In the genomic region with DNA sequence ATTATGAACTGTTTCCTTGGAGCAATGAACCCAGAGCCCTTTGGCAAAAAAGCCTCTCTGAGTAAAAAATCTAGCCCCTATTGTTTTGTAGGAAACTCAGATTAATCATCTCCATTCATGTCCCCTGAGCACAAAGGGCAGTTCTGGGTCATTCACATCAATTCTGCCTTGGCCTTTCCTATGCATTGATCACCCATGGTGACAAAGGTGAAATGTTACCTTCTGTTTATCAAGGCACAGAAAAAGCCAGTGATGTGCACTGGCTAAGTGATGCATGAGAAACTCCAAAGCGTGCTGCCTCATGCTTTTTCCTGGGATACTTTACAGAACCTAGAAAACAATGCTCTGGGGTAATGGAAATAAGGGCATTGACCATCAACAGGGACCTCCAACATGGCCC, we compare ENCODE assay signal across 22 mouse cellular contexts.
DNase-seq lines count a peak whose midpoint lies in the region; ATAC-seq and TF ChIP-seq lines count a peak whose summit lies in the region.
"Had no signal": no experiment of that assay in that cellular context is flagged by ENCODE, and none has a peak within 500 bp of the region (broad histone marks: within the 10 kb centered on the region; RNA-seq: fewer than 3 reads in every experiment).

No protein-coding gene starts in this region.

- DNase-seq in midbrain, embryonic 11.5 days (ENCODE audit: low spot score, missing footprints) = no peak
- DNase-seq in midbrain, postnatal 0 days (ENCODE audit: low spot score) = no peak
- peak; percentile 75 for DNase-seq in embryo, embryonic 10 days (ENCODE audit: low spot score)
- peak; percentile 3 for DNase-seq in embryo, embryonic 11.5 days (ENCODE audit: low read depth, low spot score)
- no peak for DNase-seq in heart, adult 8-10 months (ENCODE audit: low spot score)
- DNase-seq: adrenal gland, adult 2 months; adrenal gland, postnatal 25 days; cerebellum, adult 18-20 months; cerebellum, postnatal 10 days; gastrocnemius, adult 2 months; gastrocnemius, postnatal 36 days; heart, adult 11 months; heart, postnatal 14 days had no signal

- H3K9me3 ChIP-seq in midbrain, embryonic 11.5 days (ENCODE audit: control insufficient read depth, low read length) = no peaks in the 10 kb centered on the region
- no peaks in the 10 kb centered on the region for H3K9me3 ChIP-seq in midbrain, postnatal 0 days (ENCODE audit: low read length)
- H3K9me3 ChIP-seq in intestine, embryonic 15.5 days = no peaks in the 10 kb centered on the region
- H3K9me3 ChIP-seq: embryonic facial prominence, embryonic 15.5 days; forebrain, embryonic 10.5 days; heart, embryonic 15.5 days had no signal

- ATAC-seq in midbrain, embryonic 11.5 days (ENCODE audit: low FRiP score) = peak; percentile 64; the same call in 1 of the 2 replicates
- ATAC-seq in midbrain, postnatal 0 days (ENCODE audit: low FRiP score) = no peak
- ATAC-seq in intestine, embryonic 15.5 days = no peak
- ATAC-seq: forebrain, embryonic 14.5 days; hindbrain, postnatal 0 days had no signal

- no peak overlapping the region for H3K4me2 ChIP-seq in midbrain, embryonic 11.5 days
- H3K4me2 ChIP-seq in midbrain, postnatal 0 days (ENCODE audit: low read depth, low read length, poor library complexity, severe bottlenecking) = no peak overlapping the region
- no peak overlapping the region for H3K4me2 ChIP-seq in intestine, embryonic 15.5 days (replicated peaks)
- H3K4me2 ChIP-seq: embryonic facial prominence, embryonic 15.5 days; heart, embryonic 11.5 days; heart, embryonic 15.5 days had no signal

- no peak for TF ChIP-seq CTCF in midbrain, postnatal 0 days (IDR thresholded peaks at IDR 0.05)

- no peaks in the 10 kb centered on the region for H3K36me3 ChIP-seq in midbrain, embryonic 11.5 days (ENCODE audit: control insufficient read depth, insufficient read depth, low read length)
- no peaks in the 10 kb centered on the region for H3K36me3 ChIP-seq in midbrain, postnatal 0 days (ENCODE audit: insufficient read depth, low read length)
- no peaks in the 10 kb centered on the region for H3K36me3 ChIP-seq in intestine, embryonic 15.5 days
- H3K36me3 ChIP-seq: embryonic facial prominence, embryonic 15.5 days; forebrain, embryonic 10.5 days; heart, embryonic 15.5 days had no signal

- no peak overlapping the region for H3K9ac ChIP-seq in midbrain, embryonic 11.5 days (ENCODE audit: low read length)
- no peak overlapping the region for H3K9ac ChIP-seq in midbrain, postnatal 0 days (replicated peaks; ENCODE audit: low read length, poor library complexity, severe bottlenecking)
- no peak overlapping the region for H3K9ac ChIP-seq in intestine, embryonic 15.5 days
- H3K9ac ChIP-seq: embryonic facial prominence, embryonic 15.5 days; heart, embryonic 15.5 days had no signal

- no peak overlapping the region for H3K27ac ChIP-seq in midbrain, embryonic 11.5 days (ENCODE audit: low read depth, low read length)
- H3K27ac ChIP-seq in midbrain, postnatal 0 days (ENCODE audit: low read depth, low read length) = no peak overlapping the region
- H3K27ac ChIP-seq in intestine, embryonic 15.5 days = no peak overlapping the region
- H3K27ac ChIP-seq: embryonic facial prominence, embryonic 15.5 days; forebrain, embryonic 10.5 days; gastrocnemius, adult 2 months; heart, embryonic 15.5 days; hindbrain, postnatal 0 days had no signal

- H3K4me3 ChIP-seq in midbrain, embryonic 11.5 days (ENCODE audit: low read depth, low read length) = no peak overlapping the region
- H3K4me3 ChIP-seq in midbrain, postnatal 0 days (ENCODE audit: low read depth, low read length) = no peak overlapping the region
- no peak overlapping the region for H3K4me3 ChIP-seq in intestine, embryonic 15.5 days (replicated peaks)
- H3K4me3 ChIP-seq: embryonic facial prominence, embryonic 15.5 days; erythroblast, embryonic 14.5 days; forebrain, embryonic 10.5 days; gastrocnemius, adult 2 months; heart, embryonic 15.5 days had no signal

- WGBS in midbrain, embryonic 11.5 days = 16% methylated on average over 1 of the region's 1 CpGs
- 41% methylated on average over 1 of the region's 1 CpGs for WGBS in midbrain, postnatal 0 days
- 59% methylated on average over 1 of the region's 1 CpGs for WGBS in intestine, embryonic 15.5 days

- no peaks in the 10 kb centered on the region for H3K4me1 ChIP-seq in midbrain, embryonic 11.5 days (ENCODE audit: control insufficient read depth, insufficient read depth, low read length)
- H3K4me1 ChIP-seq in midbrain, postnatal 0 days (ENCODE audit: insufficient read depth, low read length) = no peaks in the 10 kb centered on the region
- H3K4me1 ChIP-seq in intestine, embryonic 15.5 days (replicated peaks) = no peaks in the 10 kb centered on the region
- H3K4me1 ChIP-seq: embryonic facial prominence, embryonic 15.5 days; heart, embryonic 15.5 days had no signal

- no peaks in the 10 kb centered on the region for H3K27me3 ChIP-seq in midbrain, embryonic 11.5 days (ENCODE audit: control insufficient read depth, insufficient read depth, low read length)
- H3K27me3 ChIP-seq in midbrain, postnatal 0 days (ENCODE audit: insufficient read depth, low read length) = no peaks in the 10 kb centered on the region
- H3K27me3 ChIP-seq in intestine, embryonic 15.5 days (replicated peaks) = no peaks in the 10 kb centered on the region
- H3K27me3 ChIP-seq: CH12.LX; embryonic facial prominence, embryonic 15.5 days; heart, embryonic 15.5 days had no signal

Comparison
In these comparisons a context has a peak if more than half of its experiments do, and no peak if none do; other contexts are left out.
1. DNase-seq: peak in embryo, embryonic 10 days (single experiment) and embryo, embryonic 11.5 days (single experiment); none in midbrain, embryonic 11.5 days (single experiment), midbrain, postnatal 0 days (single experiment) and heart, adult 8-10 months (single experiment).